Mouse (Mus musculus): ENCODE results near the gene Nat9.

DNA sequence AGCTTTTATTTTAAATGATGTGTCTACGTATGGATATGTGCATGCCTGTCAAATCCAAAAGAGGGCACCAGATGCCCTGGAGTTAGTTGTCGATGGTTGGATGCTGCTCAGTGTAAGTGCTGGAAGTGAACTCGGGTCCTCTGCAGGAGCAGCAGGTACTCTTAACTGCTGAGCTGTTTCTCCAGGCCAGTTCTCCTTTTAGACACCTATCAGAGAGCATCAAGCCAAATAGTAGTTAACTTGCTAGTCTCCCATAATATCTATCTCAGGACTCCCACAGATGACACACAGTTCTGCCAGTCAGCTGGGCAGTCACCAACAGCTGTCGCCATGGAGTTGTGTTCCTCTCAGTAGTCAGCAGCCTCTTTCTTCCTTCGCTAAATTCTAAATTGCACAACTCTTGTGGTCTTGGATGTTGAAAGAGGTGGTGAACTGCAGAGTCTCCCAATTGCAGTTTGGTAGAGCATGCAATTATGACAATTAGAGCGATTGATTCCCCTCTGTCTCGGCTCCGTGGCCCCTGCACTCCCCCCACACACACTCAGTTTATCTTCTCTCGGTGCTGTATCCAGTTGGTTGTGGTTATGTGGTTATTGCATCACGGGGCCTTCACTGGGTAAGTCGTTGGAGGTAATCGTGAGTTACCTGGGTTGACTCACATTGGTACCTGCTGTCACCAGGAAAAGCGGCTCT, 1.0 kb upstream of the Nat9 start:
- TF ChIP-seq CTCF (IDR thresholded peaks at IDR 0.05; ENCODE audit: low read depth, low read length) (no peak), GATA1 (IDR thresholded peaks at IDR 0.05; ENCODE audit: borderline replicate concordance, low read length) (no peak), POLR2AphosphoS5 (IDR thresholded peaks at IDR 0.05; ENCODE audit: insufficient replicate concordance, low read depth, low read length) (no peak)
